Mouse (Mus musculus): ENCODE data around the gene Carmil3. TPM values are rescaled to one million over a fixed set of nuclear protein-coding genes. Genes with fewer than 3 reads are reported as not detected.

Carmil3 gene
- polyA plus RNA-seq, 1 experiment from 2014 or later = 2.6 TPM

DNA sequence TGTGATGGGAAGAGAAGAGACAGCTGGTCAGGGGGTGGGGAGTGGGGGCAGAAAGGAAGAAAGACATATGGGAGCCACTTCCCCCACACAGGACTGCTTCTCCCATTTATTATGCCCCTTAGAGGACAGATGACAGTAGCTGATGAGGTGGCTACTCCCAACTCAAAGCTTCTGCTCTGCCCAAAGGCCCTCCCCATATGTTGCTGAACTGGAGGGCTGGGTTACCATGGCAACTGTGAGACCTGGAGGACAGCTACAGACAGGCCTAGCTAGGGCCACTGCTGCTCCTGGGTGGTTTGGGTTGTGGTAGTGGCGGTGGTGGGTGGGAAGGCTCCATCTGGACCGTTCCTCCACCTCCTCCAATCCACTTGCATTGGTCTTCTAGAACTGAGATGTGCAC, 28.4 kb downstream of the Carmil3 start:
- peaks cover 87% of the 10 kb centered on the region for H3K27me3 ChIP-seq (replicated peaks)
- H3K4me3 ChIP-seq = no peak overlapping the region
- no peak for ATAC-seq (ENCODE audit: insufficient number of reproducible peaks, low FRiP score)
- H3K9me3 ChIP-seq (replicated peaks) = no peaks in the 10 kb centered on the region
- H3K27ac ChIP-seq (ENCODE audit: poor library complexity, severe bottlenecking) = no peak overlapping the region
- H3K36me3 ChIP-seq = no peaks in the 10 kb centered on the region
- H3K4me1 ChIP-seq (replicated peaks) = peaks cover 11% of the 10 kb centered on the region
- 65% methylated on average over 2 of the region's 2 CpGs for WGBS
- no peak overlapping the region for H3K9ac ChIP-seq
- no peak overlapping the region for H3K4me2 ChIP-seq

DNA sequence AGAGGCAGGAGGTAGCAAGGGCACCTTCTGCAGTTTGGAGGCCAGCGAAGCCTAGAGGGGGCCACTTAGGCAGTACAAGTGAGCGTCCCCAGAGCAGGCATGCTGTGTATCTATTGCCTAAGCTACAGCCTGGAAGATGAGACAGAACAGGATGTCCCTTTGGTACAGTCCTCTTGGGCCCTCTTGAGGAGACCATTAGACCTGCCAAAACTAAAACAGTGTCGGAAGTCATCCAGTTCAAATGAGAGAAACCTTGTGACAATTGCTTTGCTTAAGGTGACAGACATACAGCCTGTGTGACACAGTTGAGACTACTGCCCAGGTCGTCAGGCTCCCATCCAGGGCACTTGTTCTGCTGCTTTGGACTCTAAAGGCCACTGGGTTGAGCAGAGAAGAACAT, 29.2 kb downstream of the Carmil3 start:
- H3K27ac ChIP-seq (ENCODE audit: poor library complexity, severe bottlenecking) = no peak overlapping the region
- peaks cover 94% of the 10 kb centered on the region for H3K27me3 ChIP-seq (replicated peaks)
- H3K9me3 ChIP-seq (replicated peaks) = no peaks in the 10 kb centered on the region
- H3K4me3 ChIP-seq = no peak overlapping the region
- no peak for ATAC-seq (ENCODE audit: insufficient number of reproducible peaks, low FRiP score)
- WGBS = 51% methylated on average over 4 of the region's 4 CpGs
- peaks cover 18% of the 10 kb centered on the region for H3K4me1 ChIP-seq (replicated peaks)
- H3K4me2 ChIP-seq = no peak overlapping the region
- H3K36me3 ChIP-seq = no peaks in the 10 kb centered on the region
- no peak overlapping the region for H3K9ac ChIP-seq

DNA sequence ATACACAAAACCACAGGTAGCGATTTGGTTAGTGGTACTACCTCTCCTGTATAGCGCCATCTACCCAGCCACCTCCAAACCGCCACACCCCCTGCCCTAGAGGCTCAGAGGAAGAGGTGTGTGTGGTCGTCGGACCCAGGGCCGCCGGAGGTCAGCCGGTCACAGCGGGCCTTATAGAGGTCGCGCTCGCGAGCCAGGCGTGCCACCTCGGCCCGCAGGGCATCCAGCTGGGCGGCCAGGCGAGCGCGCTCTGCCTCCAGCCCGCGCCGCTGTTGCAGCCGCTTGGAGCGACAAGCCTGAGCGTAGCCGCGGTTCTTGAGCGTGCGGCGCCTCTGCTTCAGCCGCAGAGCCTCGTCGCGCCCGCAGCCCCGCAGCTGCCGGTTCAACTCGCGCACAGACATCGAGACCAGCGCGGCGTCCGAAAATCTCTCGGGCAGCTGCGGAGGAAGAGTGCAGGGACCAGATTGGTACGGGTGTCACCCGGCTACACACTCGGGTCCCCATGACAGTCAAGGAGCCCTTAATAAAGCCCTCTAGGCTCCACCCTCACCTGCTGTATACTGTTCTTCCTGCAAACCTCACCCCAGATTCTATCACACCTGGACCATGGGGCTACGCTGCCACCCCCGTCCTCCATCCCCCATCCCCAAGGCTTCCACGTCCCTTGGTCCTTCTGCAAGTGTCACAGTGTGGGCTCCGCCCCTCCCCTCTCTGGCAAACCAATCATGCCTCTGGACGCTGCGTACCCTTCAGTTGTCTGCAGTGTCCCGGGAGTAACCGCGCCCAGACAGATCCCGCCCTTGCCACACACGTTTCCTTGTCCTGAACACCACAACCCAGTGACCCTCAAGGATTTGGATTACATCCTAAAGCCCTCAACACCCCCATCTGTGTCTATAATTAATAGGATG, 30.3 kb downstream of the Carmil3 start:
- H3K4me3 ChIP-seq = peak overlapping the region; percentile 53
- no peak overlapping the region for H3K27ac ChIP-seq (ENCODE audit: poor library complexity, severe bottlenecking)
- ATAC-seq (ENCODE audit: insufficient number of reproducible peaks, low FRiP score) = no peak
- peaks cover 24% of the 10 kb centered on the region for H3K4me1 ChIP-seq (replicated peaks)
- peaks cover 91% of the 10 kb centered on the region for H3K27me3 ChIP-seq (replicated peaks)
- H3K9ac ChIP-seq = peak overlapping the region; percentile 66
- under 1% methylated on average over 61 of the region's 61 CpGs for WGBS
- no peaks in the 10 kb centered on the region for H3K36me3 ChIP-seq
- no peaks in the 10 kb centered on the region for H3K9me3 ChIP-seq (replicated peaks)
- H3K4me2 ChIP-seq = peak overlapping the region; percentile 93

DNA sequence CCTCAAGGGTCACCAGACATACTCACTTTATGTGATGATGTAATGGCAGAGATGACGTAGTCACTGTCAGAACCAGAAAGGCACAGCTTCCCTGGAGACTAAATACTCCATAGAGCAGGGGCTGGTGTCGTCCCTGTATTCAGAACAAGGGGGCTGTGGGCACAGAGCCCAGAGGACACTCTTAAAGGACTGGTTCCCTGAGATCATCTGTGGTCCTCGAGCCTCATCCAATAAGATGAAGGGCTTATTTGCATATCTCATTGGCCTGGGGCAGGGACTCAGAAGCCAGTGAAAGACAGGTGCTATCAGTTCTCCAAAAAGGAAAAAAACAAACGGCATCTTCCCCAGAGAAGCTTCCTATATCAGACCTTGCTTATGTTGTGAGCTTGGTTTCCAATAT, 33.6 kb downstream of the Carmil3 start:
- Histone ChIP-seq H3K9ac (no peak overlapping the region), H3K4me2 (no peak overlapping the region), H3K36me3 (no peaks in the 10 kb centered on the region), H3K27me3 (replicated peaks) (peaks cover 59% of the 10 kb centered on the region), H3K4me1 (replicated peaks) (peaks cover 24% of the 10 kb centered on the region), H3K27ac (ENCODE audit: poor library complexity, severe bottlenecking) (no peak overlapping the region), H3K4me3 (no peak overlapping the region), H3K9me3 (replicated peaks) (no peaks in the 10 kb centered on the region)
- 39% methylated on average over 4 of the region's 4 CpGs for WGBS
- no peak for ATAC-seq (ENCODE audit: insufficient number of reproducible peaks, low FRiP score)

DNA sequence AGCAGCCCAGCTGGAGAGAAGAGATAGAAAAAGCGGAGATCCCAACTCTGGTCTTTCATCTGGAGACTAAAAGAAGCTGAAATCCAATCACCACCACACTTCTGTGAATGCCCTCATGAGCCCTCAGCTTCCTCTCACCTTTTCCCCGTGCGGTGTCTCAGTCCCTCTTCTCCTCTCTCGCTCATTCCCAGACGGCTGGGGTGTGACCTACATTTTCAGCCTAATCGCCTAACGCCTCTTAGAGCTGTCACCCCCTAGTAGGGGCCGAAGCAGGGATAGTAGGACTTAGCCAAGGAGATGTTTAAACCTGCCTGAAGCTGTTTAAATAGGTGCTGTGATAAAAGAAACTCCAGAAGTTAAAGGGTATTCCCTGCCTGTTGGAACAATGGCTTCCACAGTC, 34.3 kb downstream of the Carmil3 start, which contains the start of gene Nrl:
Gene Nrl, minus strand, starts transcription at position 197 of the 400 bp plus-strand sequence.
- ATAC-seq (ENCODE audit: insufficient number of reproducible peaks, low FRiP score) = no peak
- H3K27me3 ChIP-seq (replicated peaks) = peaks cover 59% of the 10 kb centered on the region
- H3K9ac ChIP-seq = no peak within 1 kb of the TSS
- no peak within 1 kb of the TSS for H3K4me3 ChIP-seq
- 11% methylated on average over 8 of the region's 8 CpGs for WGBS
- H3K9me3 ChIP-seq (replicated peaks) = no peaks in the 10 kb centered on the region
- H3K4me2 ChIP-seq = no peak within 1 kb of the TSS
- H3K36me3 ChIP-seq = no peaks in the 10 kb centered on the region
- H3K4me1 ChIP-seq (replicated peaks) = peaks cover 24% of the 10 kb centered on the region
- no peak within 1 kb of the TSS for H3K27ac ChIP-seq (ENCODE audit: poor library complexity, severe bottlenecking)

DNA sequence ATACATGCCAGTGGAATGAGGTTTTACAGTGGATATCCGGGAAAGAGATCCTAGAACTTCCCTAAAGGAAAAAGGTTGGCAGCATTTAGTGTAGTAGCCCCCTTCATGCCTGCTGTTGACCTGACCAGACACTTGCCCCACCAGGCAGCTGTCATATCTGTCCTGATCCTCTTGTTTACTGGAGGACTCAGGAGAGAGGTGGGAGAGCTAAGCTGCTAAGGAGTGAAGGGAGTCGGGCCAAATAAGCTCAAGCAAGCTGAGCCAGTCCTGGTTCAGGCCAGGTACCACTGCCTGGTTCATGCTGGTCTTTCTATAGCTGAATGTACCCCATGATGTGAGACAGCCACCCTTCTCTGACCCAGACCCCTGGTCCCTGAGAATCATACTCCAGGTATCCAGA, 36.2 kb downstream of the Carmil3 start:
- no peak overlapping the region for H3K4me3 ChIP-seq
- 70% methylated on average over 2 of the region's 2 CpGs for WGBS
- H3K27ac ChIP-seq (ENCODE audit: poor library complexity, severe bottlenecking) = no peak overlapping the region
- no peaks in the 10 kb centered on the region for H3K36me3 ChIP-seq
- no peak overlapping the region for H3K9ac ChIP-seq
- H3K4me2 ChIP-seq = no peak overlapping the region
- peaks cover 52% of the 10 kb centered on the region for H3K27me3 ChIP-seq (replicated peaks)
- peaks cover 12% of the 10 kb centered on the region for H3K4me1 ChIP-seq (replicated peaks)
- no peak for ATAC-seq (ENCODE audit: insufficient number of reproducible peaks, low FRiP score)
- H3K9me3 ChIP-seq (replicated peaks) = no peaks in the 10 kb centered on the region

DNA sequence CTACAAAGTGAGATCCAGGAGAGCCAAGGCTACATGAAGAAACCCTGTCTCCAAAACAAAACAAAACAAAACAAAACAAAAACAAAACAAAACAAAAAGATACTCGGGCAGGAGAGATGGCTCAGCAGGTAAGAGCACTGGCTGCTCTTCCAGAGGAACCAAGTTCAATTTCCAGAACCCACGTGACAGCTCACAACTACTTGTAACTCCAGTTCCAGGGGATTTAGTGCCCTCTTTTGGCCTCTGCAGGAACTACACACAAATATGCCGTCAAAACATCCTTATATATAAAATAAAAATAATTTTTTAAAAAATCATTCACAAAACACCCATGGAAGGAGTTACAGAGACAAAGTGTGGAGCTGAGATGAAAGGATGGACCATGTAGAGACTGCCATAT, 37.5 kb downstream of the Carmil3 start:
- 22% methylated on average over 3 of the region's 3 CpGs for WGBS
- H3K27me3 ChIP-seq (replicated peaks) = peaks cover 39% of the 10 kb centered on the region
- ATAC-seq (ENCODE audit: insufficient number of reproducible peaks, low FRiP score) = no peak

DNA sequence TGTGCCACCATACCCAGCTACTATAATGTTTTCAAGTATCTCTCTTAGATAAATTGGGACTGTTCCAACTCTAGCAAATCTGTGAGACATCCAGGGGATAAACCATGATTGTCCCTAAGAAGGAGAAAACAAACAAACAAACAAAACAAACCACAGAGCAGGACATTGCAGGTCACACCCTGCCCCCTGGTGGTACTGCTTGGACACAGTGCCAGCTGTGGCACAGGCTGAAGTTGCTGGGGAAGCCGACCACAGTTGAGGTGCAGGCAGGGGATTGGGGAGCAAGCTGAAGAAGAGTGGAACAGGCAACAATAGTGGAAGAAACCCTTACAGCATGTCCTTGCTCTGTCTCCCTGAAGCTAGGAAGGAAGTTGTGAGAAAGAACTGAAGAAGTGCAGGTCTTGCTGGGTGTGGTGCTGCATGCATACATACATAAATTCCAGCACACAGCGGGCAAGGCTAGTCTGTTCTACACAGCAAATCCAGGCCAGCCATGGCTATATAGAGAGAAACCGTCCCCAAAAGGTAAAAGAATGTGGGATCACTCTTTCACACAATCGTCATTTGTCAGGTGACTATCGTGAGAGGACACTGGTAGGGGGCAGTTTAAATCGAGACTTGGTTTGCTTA, 45.8 kb downstream of the Carmil3 start:
- Histone ChIP-seq H3K4me1 (replicated peaks) (peaks cover 11% of the 10 kb centered on the region), H3K9me3 (replicated peaks) (no peaks in the 10 kb centered on the region), H3K9ac (no peak overlapping the region), H3K4me3 (no peak overlapping the region), H3K36me3 (no peaks in the 10 kb centered on the region), H3K4me2 (no peak overlapping the region), H3K27ac (ENCODE audit: poor library complexity, severe bottlenecking) (no peak overlapping the region), H3K27me3 (replicated peaks) (no peaks in the 10 kb centered on the region)
- ATAC-seq (ENCODE audit: insufficient number of reproducible peaks, low FRiP score) = no peak
- 36% methylated on average over 6 of the region's 6 CpGs for WGBS

More for the DNA sequence above, 37.5 kb downstream of the Carmil3 start:
- no peaks in the 10 kb centered on the region for H3K9me3 ChIP-seq (replicated peaks)
- H3K36me3 ChIP-seq = no peaks in the 10 kb centered on the region
- no peak overlapping the region for H3K27ac ChIP-seq (ENCODE audit: poor library complexity, severe bottlenecking)
- no peak overlapping the region for H3K4me3 ChIP-seq
- peaks cover 12% of the 10 kb centered on the region for H3K4me1 ChIP-seq (replicated peaks)
- no peak overlapping the region for H3K4me2 ChIP-seq
- no peak overlapping the region for H3K9ac ChIP-seq

DNA sequence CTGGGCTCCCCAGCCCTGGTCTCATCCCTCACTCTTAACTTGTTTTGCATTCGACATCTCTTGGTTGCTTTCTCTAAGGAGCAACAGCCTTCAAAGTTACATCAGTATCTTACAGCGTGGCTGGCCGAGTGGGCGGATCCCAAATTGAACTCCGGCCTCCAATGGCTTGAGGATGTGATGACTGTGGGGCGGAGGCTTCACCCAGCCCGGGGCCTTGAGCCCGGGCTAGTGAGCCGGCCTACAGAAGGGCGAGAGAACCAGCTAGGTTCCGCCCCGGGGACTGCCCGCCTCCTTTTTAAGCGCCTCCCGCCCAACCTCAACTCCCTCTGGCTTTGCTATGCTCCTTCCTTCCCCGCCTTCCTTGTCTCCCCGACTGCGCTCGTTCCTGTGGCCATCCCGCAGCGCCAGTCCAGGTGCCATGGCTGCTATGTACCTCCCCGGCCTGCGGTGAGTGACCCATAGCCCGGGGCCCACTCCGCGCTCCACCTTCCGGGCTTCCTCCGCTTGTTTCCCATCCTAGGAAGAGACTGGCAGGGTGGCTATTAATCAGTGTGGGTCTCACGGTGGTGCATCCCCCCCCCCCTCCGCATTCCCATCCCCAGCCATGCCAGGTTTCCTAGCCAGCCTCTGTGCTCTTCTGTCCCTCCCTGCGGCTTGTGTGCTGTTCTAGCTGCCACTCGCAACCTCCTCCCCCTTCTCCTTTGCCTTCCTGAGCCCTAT, 49.8 kb downstream of the Carmil3 start, which contains the start of gene Pck2:
Gene Pck2, plus strand, starts transcription at position 200 of the 720 bp plus-strand sequence.
- peak; percentile 94 for ATAC-seq (ENCODE audit: insufficient number of reproducible peaks, low FRiP score)
- peak within 1 kb of the TSS; percentile 68 for H3K4me3 ChIP-seq
- H3K27ac ChIP-seq (ENCODE audit: poor library complexity, severe bottlenecking) = peak within 1 kb of the TSS; percentile 88
- H3K4me2 ChIP-seq = peak within 1 kb of the TSS; percentile 84
- H3K9ac ChIP-seq = peak within 1 kb of the TSS; percentile 77
- under 1% methylated on average over 32 of the region's 32 CpGs for WGBS
- H3K27me3 ChIP-seq (replicated peaks) = no peaks in the 10 kb centered on the region
- peaks cover 17% of the 10 kb centered on the region for H3K4me1 ChIP-seq (replicated peaks)
- peaks cover 30% of the 10 kb centered on the region for H3K36me3 ChIP-seq
- no peaks in the 10 kb centered on the region for H3K9me3 ChIP-seq (replicated peaks)

DNA sequence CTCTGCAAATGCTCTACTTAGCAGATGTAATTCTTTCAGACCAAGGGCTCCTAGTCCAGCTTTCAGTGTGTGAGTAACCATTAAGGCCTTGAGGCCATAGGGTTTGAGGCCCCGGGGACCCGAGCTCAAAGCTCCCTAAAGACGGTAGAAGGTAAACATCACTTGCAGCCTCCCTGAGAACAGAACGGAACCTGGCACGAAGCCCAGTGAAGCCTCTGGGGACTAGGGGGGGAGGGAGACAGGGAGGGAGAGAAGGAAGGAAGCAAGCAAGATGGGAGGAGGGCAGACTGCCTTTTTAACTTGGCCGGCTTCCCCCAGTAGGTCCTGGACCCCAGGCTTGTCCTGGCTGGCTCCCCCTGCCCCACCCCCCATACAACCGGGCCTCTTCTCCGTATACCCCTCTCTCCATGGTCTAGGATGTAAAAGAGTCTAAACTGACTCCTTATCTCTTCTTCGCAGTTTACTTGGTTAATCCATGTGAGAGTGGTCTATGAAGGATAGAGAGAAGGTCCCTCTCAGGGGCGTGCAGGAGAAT, 50.4 kb downstream of the Carmil3 start:
- peak overlapping the region; percentile 77 for H3K9ac ChIP-seq
- peak overlapping the region; percentile 84 for H3K4me2 ChIP-seq
- 4% methylated on average over 10 of the region's 10 CpGs for WGBS
- H3K4me3 ChIP-seq = peak overlapping the region; percentile 68
- H3K36me3 ChIP-seq = peaks cover 35% of the 10 kb centered on the region
- H3K27me3 ChIP-seq (replicated peaks) = no peaks in the 10 kb centered on the region
- H3K4me1 ChIP-seq (replicated peaks) = peaks cover 17% of the 10 kb centered on the region
- peak overlapping the region; percentile 88 for H3K27ac ChIP-seq (ENCODE audit: poor library complexity, severe bottlenecking)
- H3K9me3 ChIP-seq (replicated peaks) = no peaks in the 10 kb centered on the region
- peak; percentile 63 for ATAC-seq (ENCODE audit: insufficient number of reproducible peaks, low FRiP score)

DNA sequence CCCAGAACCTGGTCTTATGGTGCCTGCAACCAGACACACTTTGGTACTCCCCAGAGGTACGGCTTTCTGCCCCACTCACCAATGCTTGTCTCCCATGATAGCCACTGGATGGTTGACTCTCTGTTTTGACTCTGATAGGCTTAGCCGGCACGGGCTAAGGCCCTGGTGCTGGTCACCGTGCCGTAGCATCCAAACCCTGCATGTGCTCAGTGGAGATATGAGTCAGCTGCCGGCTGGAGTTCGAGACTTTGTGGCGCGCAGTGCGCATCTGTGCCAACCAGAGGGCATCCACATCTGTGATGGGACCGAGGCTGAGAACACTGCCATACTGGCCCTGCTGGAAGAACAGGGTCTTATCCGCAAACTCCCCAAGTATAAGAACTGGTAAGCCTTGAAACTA, 51.8 kb downstream of the Carmil3 start:
- Histone ChIP-seq H3K9ac (no peak overlapping the region), H3K9me3 (replicated peaks) (no peaks in the 10 kb centered on the region), H3K27me3 (replicated peaks) (no peaks in the 10 kb centered on the region), H3K4me2 (no peak overlapping the region), H3K4me3 (no peak overlapping the region), H3K27ac (ENCODE audit: poor library complexity, severe bottlenecking) (no peak overlapping the region), H3K4me1 (replicated peaks) (peaks cover 17% of the 10 kb centered on the region), H3K36me3 (peaks cover 48% of the 10 kb centered on the region)
- no peak for ATAC-seq (ENCODE audit: insufficient number of reproducible peaks, low FRiP score)
- 93% methylated on average over 12 of the region's 12 CpGs for WGBS
